Mouse (Mus musculus) cerebellum, postnatal 36 days (tissue): ENCODE results near the gene Rcc2.

ENCODE experiments used
- DNase-seq, 2 experiments: peaks; one replicate each; pipeline ENCODE4 v3.0.0; 2021 to 2022; ENCODE audit warnings: mixed read lengths in 2 of 2

Rcc2 gene

DNA sequence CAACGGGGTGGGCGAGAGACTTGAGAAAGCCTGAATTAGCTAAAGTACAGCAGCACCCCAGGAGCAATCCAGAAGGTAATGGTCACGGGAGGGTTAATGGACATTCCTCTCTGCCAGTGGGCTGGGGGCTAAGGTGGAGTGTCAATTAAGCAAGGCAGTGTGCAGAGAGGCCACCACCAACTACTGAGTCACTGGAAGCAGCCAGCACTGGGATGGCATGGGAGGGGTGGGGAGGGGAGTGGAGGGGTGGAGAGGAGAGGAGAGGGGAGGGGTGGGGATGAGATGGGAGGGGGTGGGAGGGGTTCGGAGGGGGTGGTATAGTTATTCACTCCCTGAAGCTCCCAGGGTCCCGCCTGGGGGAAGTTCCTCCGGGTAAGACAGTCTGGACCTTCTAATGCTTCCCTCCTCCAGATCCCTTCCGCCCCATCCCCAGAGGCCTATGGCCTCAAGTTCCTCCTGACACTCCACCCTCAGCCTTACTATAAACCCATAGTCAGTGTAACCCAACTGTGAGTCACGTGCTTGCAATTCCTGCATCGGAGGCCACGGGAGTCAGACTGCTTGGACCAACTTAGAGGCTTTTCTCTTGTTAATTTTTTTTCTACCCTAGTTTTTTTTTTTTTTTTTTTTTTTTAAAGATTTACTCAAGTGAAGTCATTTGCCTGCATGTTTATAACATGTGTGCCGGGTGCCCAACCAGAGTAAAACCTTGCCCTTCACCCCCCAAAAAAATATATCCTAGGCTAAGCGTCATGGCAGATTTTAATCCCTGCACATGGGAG is 12.1 kb upstream of the Rcc2 start:
- DNase-seq = no peak

GRCm38 (mm10) chr4:140688826-140689425 is 11.4 kb upstream of the Rcc2 start:
- DNase-seq = no peak

GRCm38 (mm10) chr4:140689873-140690655 is 10.3 kb upstream of the Rcc2 start:
- DNase-seq = no peak

DNA sequence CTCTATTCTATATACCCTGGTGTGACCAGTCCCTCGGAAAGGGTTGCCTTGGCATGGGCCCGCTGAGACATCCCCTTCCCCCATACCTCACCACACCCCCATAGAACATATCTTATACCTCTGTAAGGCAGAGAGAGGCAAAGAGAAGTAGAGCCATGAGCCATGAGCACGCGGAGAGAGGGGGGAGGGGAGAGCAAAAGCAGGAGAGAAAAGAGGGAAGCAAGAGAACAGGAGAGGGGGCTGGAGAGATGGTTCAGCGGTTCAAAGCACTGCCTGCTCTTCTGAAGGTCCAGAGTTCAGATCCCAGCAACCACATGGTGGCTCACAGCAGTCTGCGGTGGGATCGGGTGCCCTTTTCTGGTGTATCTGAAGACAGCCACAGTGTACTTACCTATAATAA is 8.9 kb upstream of the Rcc2 start:
- no peak for DNase-seq

DNA sequence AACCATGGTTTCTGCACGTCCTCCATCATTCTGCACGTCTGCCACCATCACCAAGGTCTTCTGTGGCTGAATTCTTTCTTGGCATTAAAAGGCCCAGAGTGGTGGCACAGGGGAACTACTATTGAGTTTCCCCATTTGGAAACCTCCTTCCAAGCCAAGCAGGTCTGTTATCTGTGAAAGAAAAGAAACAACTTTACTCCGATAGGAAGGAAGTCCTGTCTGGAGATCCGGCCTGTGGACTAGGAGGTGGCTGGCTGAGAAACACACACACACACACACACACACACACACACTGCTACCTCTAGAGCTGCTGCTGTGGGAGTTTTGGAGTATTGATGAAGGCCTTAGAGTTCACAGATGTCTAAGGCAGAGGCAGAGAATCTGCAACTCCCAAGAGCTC is 6.8 kb upstream of the Rcc2 start:
- DNase-seq = no peak

DNA sequence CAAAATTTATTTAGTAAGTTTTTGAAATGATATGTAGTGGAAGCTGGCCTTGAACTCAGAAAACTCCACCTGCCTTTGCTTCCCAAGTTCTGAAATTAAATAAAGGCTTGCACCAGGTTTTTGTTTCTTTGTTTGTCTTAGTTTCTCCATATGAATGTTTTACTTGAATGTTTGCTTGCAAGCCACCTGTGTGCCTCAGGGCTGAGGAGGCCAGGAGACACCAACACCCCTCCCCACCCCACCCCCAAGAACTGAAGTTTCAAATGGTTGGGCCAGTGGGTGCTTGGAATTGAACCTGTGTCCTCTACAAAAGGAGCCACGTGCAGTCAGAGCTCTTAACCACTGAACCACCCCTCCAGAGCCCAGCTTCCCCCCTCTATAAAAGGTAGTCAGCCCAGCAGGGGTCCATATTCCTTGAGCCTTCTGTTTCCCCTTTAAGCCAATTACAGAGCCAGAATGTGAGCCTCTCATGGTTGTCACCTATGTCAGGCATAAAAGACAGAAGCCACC is 5.7 kb upstream of the Rcc2 start:
- DNase-seq = no peak

DNA sequence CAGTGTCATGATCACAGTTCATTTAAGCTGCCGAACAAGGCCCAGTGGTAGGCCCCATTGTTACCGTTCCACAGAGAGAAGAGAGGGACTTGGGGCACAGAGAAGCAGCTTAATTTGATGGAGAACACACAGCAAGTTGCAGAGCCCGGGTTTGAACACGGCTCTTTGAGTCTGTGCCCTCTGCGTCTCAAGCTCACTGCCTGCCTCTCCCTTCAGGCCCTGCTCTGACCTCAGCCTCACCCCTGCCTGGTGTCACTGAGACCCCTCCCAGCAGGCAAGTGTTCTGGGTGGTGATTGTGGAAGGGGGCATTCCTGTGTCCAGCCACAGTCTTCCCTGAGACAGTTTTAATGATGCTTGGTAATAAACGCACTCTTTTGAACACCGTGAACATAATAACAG is 5.2 kb upstream of the Rcc2 start:
- DNase-seq = no peak

- no peak for DNase-seq
Observed at GRCm38 (mm10) chr4:140695675-140696585, 4.4 kb upstream of the Rcc2 start.

DNA sequence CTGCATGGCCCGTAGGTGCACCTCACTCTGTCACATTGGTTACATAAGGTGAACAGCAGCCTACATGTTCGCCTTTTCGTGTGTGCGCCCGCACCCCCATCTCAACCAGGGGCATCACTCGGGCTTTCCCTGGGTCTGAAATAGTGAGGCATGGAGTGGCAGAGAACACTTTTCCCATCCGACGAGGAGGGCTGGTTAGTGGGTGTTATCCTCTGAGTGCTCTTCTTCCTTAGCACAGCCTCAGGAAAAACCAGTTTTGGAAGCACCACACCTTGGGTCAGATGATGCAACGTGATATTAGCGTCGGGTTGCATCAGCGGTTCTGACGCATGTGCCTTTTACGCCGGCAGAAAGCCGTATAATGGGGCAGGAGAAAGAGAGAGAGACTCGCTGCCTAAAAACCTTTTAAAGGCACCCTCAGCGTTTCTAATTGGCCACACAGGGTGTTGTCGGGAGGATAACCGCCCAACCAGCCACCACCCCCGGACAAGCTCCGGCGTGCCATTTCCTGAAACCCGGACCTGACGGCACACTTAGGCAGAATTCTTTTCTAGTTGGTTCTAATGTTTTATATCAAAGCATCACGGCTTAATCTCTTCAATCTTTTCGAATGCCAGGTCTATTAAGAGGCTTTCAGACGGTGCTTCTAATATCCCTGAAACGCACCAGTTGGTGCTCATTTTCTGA is 757 bp upstream of the Rcc2 start:
- DNase-seq = peak; percentile 62 to 69

GRCm38 (mm10) chr4:140701049-140701715 is 841 bp downstream of the Rcc2 start:
- DNase-seq = peak; percentile 77 to 85

DNA sequence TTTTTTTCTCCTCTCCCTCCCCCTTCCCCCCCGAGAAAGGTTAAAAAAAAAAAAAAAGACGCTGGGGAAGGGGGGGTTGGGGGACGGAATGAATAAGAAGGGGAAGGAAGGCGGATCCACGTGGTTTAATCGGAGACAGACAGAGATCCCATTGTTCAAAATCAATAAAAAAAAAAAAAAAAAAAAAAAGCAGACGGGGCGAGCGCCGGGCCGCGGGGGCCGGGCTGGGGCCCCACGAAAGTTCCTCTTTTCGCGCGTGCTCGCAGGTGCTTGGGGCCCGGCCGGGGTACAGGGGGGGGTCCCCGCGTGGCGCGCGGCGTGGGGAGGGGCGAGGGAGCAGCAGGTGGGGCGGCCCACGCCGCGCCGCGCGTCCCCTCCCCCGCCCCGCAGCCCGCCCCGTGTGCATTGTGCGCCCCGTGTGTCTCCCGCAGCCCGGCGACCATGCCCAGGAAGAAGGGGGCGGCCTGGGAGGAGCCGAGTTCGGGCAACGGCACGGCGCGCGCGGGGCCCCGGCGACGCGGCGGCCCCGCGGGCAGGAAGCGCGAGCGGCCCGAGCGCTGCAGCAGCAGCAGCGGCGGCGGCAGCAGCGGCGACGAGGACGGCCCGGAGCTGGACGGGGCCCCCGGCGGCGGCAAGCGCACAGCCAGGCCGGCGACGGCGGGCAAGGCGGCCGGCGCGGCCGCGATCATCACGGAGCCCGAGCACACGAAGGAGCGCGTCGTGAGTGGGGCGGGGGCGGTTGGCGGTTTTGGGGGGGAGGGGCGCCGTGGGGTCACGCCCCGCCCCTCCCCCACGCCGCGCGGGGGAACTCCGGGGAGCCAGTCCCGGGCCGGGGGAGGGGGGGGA is 1.6 kb downstream of the Rcc2 start:
- peak; percentile 24 to 27 for DNase-seq

- DNase-seq = peak; percentile 77 to 87
Observed at GRCm38 (mm10) chr4:140702611-140703327, 2.4 kb downstream of the Rcc2 start.

GRCm38 (mm10) chr4:140703636-140704035 is 3.3 kb downstream of the Rcc2 start:
- DNase-seq = no peak

DNA sequence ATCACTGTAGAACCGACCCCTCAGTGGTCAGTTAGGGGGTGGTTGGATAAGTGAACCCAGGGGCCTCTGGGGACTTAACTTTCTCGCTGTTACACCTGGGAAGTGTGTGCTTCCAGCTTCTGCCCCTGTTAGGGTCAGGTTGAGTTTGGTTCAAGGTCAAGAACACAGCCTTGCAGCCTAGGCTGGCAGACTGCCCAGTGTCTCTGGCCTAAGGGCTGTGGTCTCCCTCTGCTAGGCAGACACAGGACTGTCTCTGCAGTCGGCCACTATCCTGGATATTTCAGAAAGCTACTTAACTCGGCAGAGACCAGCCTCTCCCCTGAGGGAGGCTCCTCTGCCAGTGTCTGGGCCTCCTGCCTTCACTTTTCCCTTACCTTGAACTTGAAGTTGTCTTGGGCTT is 3.8 kb downstream of the Rcc2 start:
- no peak for DNase-seq

DNA sequence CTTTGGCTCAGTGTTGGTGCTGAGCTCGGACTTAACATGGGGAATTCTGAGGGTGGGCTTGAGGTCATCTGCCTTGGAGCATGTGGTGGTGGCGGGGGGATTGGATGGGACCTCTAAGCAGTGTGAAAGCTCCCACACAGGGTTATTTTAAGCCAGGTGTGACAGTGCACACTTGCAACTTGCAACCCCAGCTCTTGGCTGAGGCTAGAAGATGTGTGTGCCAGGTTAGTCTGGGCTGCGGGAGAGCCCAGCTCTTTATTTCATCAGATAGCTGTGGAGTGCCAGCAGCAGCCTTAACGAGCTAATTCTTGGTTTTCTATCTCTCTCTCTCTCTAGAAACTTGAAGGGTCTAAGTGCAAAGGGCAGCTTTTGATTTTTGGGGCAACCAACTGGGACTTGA is 7.3 kb downstream of the Rcc2 start:
- DNase-seq = no peak

- DNase-seq = no peak
Observed at GRCm38 (mm10) chr4:140708297-140708927, 8.1 kb downstream of the Rcc2 start.

DNA sequence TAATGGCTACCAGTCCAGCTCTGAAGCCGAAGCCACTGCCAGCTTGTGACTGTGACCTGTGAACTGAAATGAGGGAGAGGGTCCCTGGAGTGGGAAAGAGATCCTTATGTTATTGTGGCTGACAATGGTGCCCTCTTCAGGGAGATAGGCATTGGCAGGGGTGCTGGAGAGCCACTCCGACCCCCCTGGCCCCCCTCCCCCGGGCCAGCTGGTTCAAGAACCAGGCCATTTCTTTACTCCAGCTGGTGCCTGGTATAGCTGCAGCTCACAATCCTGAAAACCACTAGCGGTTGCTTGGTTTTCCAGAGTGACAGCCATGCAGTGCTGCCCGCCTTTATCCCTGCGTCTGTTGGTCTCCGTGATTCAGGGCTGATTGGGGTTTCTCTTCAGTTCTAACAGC is 8.8 kb downstream of the Rcc2 start:
- DNase-seq = no peak

DNA sequence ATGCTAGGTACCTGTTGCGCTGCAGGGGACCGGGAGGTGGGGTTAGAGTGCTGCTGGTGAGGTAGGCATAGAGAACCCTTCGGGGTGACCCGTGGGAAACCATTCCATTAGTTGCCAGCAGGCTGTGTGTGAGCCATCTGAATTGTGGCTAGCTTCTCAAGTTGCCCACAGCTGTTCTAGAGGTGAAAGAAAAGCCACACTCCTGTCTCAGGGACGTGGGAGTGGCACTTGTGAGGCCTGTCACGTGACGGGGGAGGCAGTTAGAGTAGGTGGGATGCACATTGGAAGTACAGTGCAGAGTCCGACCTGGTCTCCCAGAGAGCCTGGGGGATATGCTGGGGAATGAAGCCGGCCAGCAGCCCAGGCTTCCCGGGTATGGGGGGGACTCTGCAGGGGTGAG is 9.3 kb downstream of the Rcc2 start:
- no peak for DNase-seq

GRCm38 (mm10) chr4:140710781-140711180 is 10.4 kb downstream of the Rcc2 start:
- DNase-seq = no peak
